Mouse (Mus musculus) liver, adult 2 months (tissue): Measurements from ENCODE around the gene Rpl27a. TPM values are rescaled to one million over a fixed set of nuclear protein-coding genes. Genes with fewer than 3 reads are reported as not detected.

Experiments used
- DNase-seq: peaks from one replicate; pipeline ENCODE4 v3.0.0-alpha.2; 2011; ENCODE audit warnings: low read depth, low spot score; ENCODE audit errors: extremely low read depth
- H3K27ac ChIP-seq: fragments of 200-500 bp; replicated peaks from 2 replicates; pipeline ENCODE4 v1.5.1; 2012; ENCODE audit warnings: low read depth, mild to moderate bottlenecking, control low read depth, inconsistent platforms, low read length; ENCODE audit not compliant: insufficient read depth
- H3K27me3 ChIP-seq: fragments of 200-500 bp; 2 replicates; pipeline ENCODE4 v1.6.1; 2012; ENCODE audit warnings: mild to moderate bottlenecking, moderate library complexity, low read length, inconsistent platforms; ENCODE audit not compliant: control insufficient read depth, insufficient read depth
- H3K36me3 ChIP-seq: fragments of 200-500 bp; 2 replicates; pipeline ENCODE4 v1.6.1; 2012; ENCODE audit warnings: low read length, inconsistent platforms; ENCODE audit not compliant: control insufficient read depth, insufficient read depth
- H3K4me1 ChIP-seq: fragments of 200-500 bp; 2 replicates; pipeline ENCODE4 v1.6.1; 2011; ENCODE audit warnings: low read length; ENCODE audit not compliant: control insufficient read depth, insufficient read depth
- H3K4me3 ChIP-seq: fragments of 200-500 bp; 2 replicates; pipeline ENCODE4 v1.5.1; 2011; ENCODE audit warnings: low read depth, mild to moderate bottlenecking, control low read depth, low read length, moderate library complexity; ENCODE audit not compliant: insufficient read depth
- H3K79me2 ChIP-seq: fragments of 200-500 bp; 2 replicates; pipeline ENCODE4 v1.6.1; 2012; ENCODE audit warnings: inconsistent platforms, mild to moderate bottlenecking, low read length, moderate library complexity; ENCODE audit not compliant: control insufficient read depth, insufficient read depth
- H3K9ac ChIP-seq: fragments of 200-500 bp; 2 replicates; pipeline ENCODE4 v1.6.1; 2012; ENCODE audit warnings: low read depth, mild to moderate bottlenecking, control low read depth, inconsistent platforms, low read length
- CTCF ChIP-seq: fragments of 200-500 bp; IDR thresholded peaks from 2 replicates; pipeline ENCODE4 v1.5.1; 2011; ENCODE audit warnings: low read depth, low read length, control low read depth
- POLR2A ChIP-seq: fragments of 200-500 bp; IDR thresholded peaks from 2 replicates; pipeline ENCODE4 v1.6.1; 2011; ENCODE audit warnings: low read length, control low read depth; ENCODE audit not compliant: insufficient read depth; ENCODE audit errors: extremely low read depth
- WGBS: fragments of 180-500 bp; shearing (Covaris S2); methylation state at CpG from one replicate; pipeline ENCODE4 v1.1.7; 2018; 5-methylcytosine and 5-hydroxymethylcytosine counted together
- polyA plus RNA-seq: library from polyadenylated mRNA; depleted of rRNA; stranded (reverse); fragments of >200 nt; gene quantifications from 2 replicates; pipeline ENCODE4 v1.2.3, GENCODE M21; 2012
- total RNA-seq: library from RNA; depleted of rRNA; stranded (reverse); fragments of >200 nt; gene quantifications from 2 replicates; pipeline ENCODE4 v1.2.3, GENCODE M21; 2014

The Rpl27a gene
- total and polyA plus RNA-seq, 2 experiments: 255 to 318 TPM

GRCm38 (mm10) chr7:109523741-109524441 lies 4.9 kb downstream of the Rpl27a start:
- no peaks in the 10 kb centered on the region for H3K27me3 ChIP-seq
- 85% methylated on average over 6 of the region's 6 CpGs for WGBS
- TF ChIP-seq CTCF (no peak), POLR2A (no peak)
- H3K36me3 ChIP-seq: peaks cover 49% of the 10 kb centered on the region
- no peak overlapping the region for H3K4me3 ChIP-seq
- DNase-seq: no peak
- H3K4me1 ChIP-seq: peaks cover 31% of the 10 kb centered on the region
- peaks cover 10% of the 10 kb centered on the region; the same call in 1 of the 2 replicates for H3K79me2 ChIP-seq
- H3K27ac ChIP-seq: peak overlapping the region; percentile 51
- no peak overlapping the region for H3K9ac ChIP-seq

DNA sequence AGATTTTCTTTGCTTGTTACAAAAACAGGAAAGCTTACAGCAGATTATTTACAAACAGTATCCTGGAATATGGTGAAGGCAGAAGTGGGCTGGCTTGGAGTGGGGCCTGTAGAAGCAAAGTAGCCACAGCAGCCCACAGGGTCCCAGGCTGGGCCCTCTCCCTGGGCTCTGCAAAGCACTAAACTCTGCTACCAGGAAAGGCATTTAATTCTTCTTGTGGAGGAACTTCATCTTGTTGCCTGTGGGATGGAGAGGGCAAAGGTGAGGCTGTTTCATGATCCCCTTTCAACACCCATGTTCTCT lies 5.4 kb downstream of the Rpl27a start:
- H3K27ac ChIP-seq: peak overlapping the region; percentile 51
- peaks cover 49% of the 10 kb centered on the region for H3K36me3 ChIP-seq
- H3K4me3 ChIP-seq: no peak overlapping the region

GRCm38 (mm10) chr7:109524763-109525162 lies 5.8 kb downstream of the Rpl27a start:
- H3K36me3 ChIP-seq: peaks cover 49% of the 10 kb centered on the region
- DNase-seq: peak; percentile 74
- 20% methylated on average over 3 of the region's 3 CpGs for WGBS
- no peaks in the 10 kb centered on the region for H3K27me3 ChIP-seq
- H3K4me3 ChIP-seq: no peak overlapping the region
- H3K4me1 ChIP-seq: peaks cover 31% of the 10 kb centered on the region
- H3K27ac ChIP-seq: peak overlapping the region; percentile 51
- no peak overlapping the region for H3K9ac ChIP-seq
- no peak for TF ChIP-seq CTCF
- no peak for TF ChIP-seq POLR2A
- peaks cover 3% of the 10 kb centered on the region; the same call in 1 of the 2 replicates for H3K79me2 ChIP-seq

More for the DNA sequence above, 5.4 kb downstream of the Rpl27a start:
- Histone ChIP-seq H3K79me2 (peaks cover 7% of the 10 kb centered on the region; the same call in 1 of the 2 replicates), H3K4me1 (peaks cover 31% of the 10 kb centered on the region), H3K27me3 (no peaks in the 10 kb centered on the region), H3K9ac (no peak overlapping the region)
- TF ChIP-seq CTCF (no peak), POLR2A (no peak)
- no peak for DNase-seq

GRCm38 (mm10) chr7:109525740-109526663 lies 7.1 kb downstream of the Rpl27a start:
- H3K79me2 ChIP-seq: no peaks in the 10 kb centered on the region
- peaks cover 26% of the 10 kb centered on the region for H3K4me1 ChIP-seq
- no peak overlapping the region for H3K4me3 ChIP-seq
- WGBS: 22% methylated on average over 16 of the region's 16 CpGs
- peaks cover 50% of the 10 kb centered on the region for H3K36me3 ChIP-seq
- H3K27ac ChIP-seq: peak overlapping the region; percentile 51
- TF ChIP-seq POLR2A: no peak
- TF ChIP-seq CTCF: no peak
- H3K9ac ChIP-seq: no peak overlapping the region
- peak; percentile 85 for DNase-seq
- no peaks in the 10 kb centered on the region for H3K27me3 ChIP-seq

GRCm38 (mm10) chr7:109527536-109527935 lies 8.6 kb downstream of the Rpl27a start:
- DNase-seq: no peak
- Histone ChIP-seq H3K27me3 (no peaks in the 10 kb centered on the region), H3K27ac (no peak overlapping the region), H3K4me1 (peaks cover 22% of the 10 kb centered on the region), H3K36me3 (peaks cover 46% of the 10 kb centered on the region), H3K9ac (no peak overlapping the region), H3K4me3 (no peak overlapping the region), H3K79me2 (no peaks in the 10 kb centered on the region)
- 49% methylated on average over 3 of the region's 3 CpGs for WGBS
- TF ChIP-seq CTCF: no peak
- TF ChIP-seq POLR2A: no peak
